In the genomic region with DNA sequence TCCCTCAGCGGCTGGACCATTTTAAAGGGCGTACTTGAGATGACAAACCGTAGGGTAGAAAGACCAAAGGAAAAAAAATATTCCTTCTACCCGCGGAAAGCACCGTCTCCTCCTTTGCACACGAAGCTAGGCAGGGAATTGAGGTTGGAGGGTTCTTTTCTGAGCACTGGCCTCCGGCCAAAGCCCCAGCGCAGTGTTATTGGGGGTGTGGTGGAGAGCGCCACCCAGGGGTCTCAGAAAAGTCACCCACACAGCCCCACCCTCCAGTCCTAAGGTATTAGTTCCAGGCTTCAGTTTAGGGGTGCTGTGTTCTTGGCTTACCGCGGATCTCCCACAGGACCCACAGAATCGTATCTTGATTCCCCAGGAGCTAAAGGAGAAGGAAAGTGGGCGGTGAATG, we compare ENCODE assay signal across 8 mouse cellular contexts. TPM values are rescaled to one million over a fixed set of nuclear protein-coding genes. Genes with fewer than 3 reads are reported as not detected.
DNase-seq lines count a peak whose midpoint lies in the region; ATAC-seq lines count a peak whose summit lies in the region.

No protein-coding gene starts in this region.

- no peak overlapping the region for H3K9ac ChIP-seq in embryonic facial prominence, embryonic 14.5 days (ENCODE audit: low read depth, low read length)
- no peak overlapping the region for H3K9ac ChIP-seq in neural tube, embryonic 12.5 days

- 5% methylated on average over 14 of the region's 14 CpGs for WGBS in embryonic facial prominence, embryonic 14.5 days
- WGBS in hindbrain, embryonic 10.5 days = 2% methylated on average over 14 of the region's 14 CpGs
- whole genome bisulfite sequencing in neural tube, embryonic 12.5 days = 3% methylated on average over 14 of the region's 14 CpGs

- no peaks in the 10 kb centered on the region for H3K9me3 ChIP-seq in embryonic facial prominence, embryonic 14.5 days (ENCODE audit: control insufficient read depth, low read length)
- H3K9me3 ChIP-seq in hindbrain, embryonic 10.5 days = no peaks in the 10 kb centered on the region
- H3K9me3 ChIP-seq in neural tube, embryonic 12.5 days = no peaks in the 10 kb centered on the region

- H3K4me2 ChIP-seq in embryonic facial prominence, embryonic 14.5 days (ENCODE audit: low read depth, low read length) = peak overlapping the region; percentile 96
- H3K4me2 ChIP-seq in neural tube, embryonic 12.5 days (replicated peaks) = peak overlapping the region; percentile 97

- H3K36me3 ChIP-seq in embryonic facial prominence, embryonic 14.5 days (ENCODE audit: control insufficient read depth, insufficient read depth, low read length) = no peaks in the 10 kb centered on the region
- H3K36me3 ChIP-seq in hindbrain, embryonic 10.5 days = peaks cover 10% of the 10 kb centered on the region
- H3K36me3 ChIP-seq in neural tube, embryonic 12.5 days = no peaks in the 10 kb centered on the region

- peak; percentile 68 for DNase-seq in left cerebral cortex, postnatal 4 days
- DNase-seq in left cerebral cortex, postnatal 36 days (ENCODE audit: low spot score in 2 of 2) = no peak
- peak; percentile 59 for DNase-seq in embryonic facial prominence, embryonic 14.5 days (ENCODE audit: low spot score)
- peak; percentile 36 for DNase-seq in hindbrain, embryonic 10.5 days (ENCODE audit: low spot score)
- peak; percentile 30 for DNase-seq in liver
- no peak for DNase-seq in frontal cortex, postnatal 14 days (ENCODE audit: low spot score in 2 of 2)

- H3K4me3 ChIP-seq in embryonic facial prominence, embryonic 14.5 days (ENCODE audit: low read depth, low read length) = peak overlapping the region; percentile 61; the same call in 1 of the 2 replicates
- peak overlapping the region; percentile 91 for H3K4me3 ChIP-seq in hindbrain, embryonic 10.5 days
- no peak overlapping the region for H3K4me3 ChIP-seq in neural tube, embryonic 12.5 days

- intact Hi-C loops in left cerebral cortex, postnatal 4 days (cut with DNase I) = loop anchor here (5.0 kb wide), 2 partner anchors 100 to 165 kb away; no protein-coding TSS in a partner anchor
- intact Hi-C loops in left cerebral cortex, postnatal 36 days (cut with DNase I) = loop anchor here (2.0 to 5.0 kb wide), 3 partner anchors 96 to 188 kb away; no protein-coding TSS in a partner anchor

- ATAC-seq in embryonic facial prominence, embryonic 14.5 days (ENCODE audit: low read depth) = no peak
- ATAC-seq in neural tube, embryonic 12.5 days (ENCODE audit: low FRiP score, low read depth) = no peak
- ATAC-seq in inflammation-experienced regulatory T-cells, adult 6 months = no peak

- peaks cover 64% of the 10 kb centered on the region for H3K27me3 ChIP-seq in embryonic facial prominence, embryonic 14.5 days (replicated peaks; ENCODE audit: control insufficient read depth, insufficient read depth, low read length)
- H3K27me3 ChIP-seq in hindbrain, embryonic 10.5 days (ENCODE audit: insufficient read depth, poor library complexity, severe bottlenecking) = peaks cover 51% of the 10 kb centered on the region
- peaks cover 36% of the 10 kb centered on the region for H3K27me3 ChIP-seq in neural tube, embryonic 12.5 days (replicated peaks)

- H3K27ac ChIP-seq in embryonic facial prominence, embryonic 14.5 days (replicated peaks; ENCODE audit: low read depth, low read length) = no peak overlapping the region
- H3K27ac ChIP-seq in hindbrain, embryonic 10.5 days = peak overlapping the region; percentile 93
- H3K27ac ChIP-seq in neural tube, embryonic 12.5 days = no peak overlapping the region

- peaks cover 11% of the 10 kb centered on the region for H3K4me1 ChIP-seq in embryonic facial prominence, embryonic 14.5 days (ENCODE audit: control insufficient read depth, insufficient read depth, low read length)
- H3K4me1 ChIP-seq in hindbrain, embryonic 10.5 days (replicated peaks) = peaks cover 61% of the 10 kb centered on the region
- H3K4me1 ChIP-seq in neural tube, embryonic 12.5 days = peaks cover 35% of the 10 kb centered on the region

RNA-seq across cellular contexts. Expression of gene Zbtb16, which starts 1.2 kb away (rescaled TPM):
- 10 to 100 TPM; 28.9 to 29.6 TPM for total RNA-seq in left cerebral cortex, postnatal 4 days (2021)
- 10 to 100 TPM; 75.1 to 93.6 TPM for total RNA-seq in left cerebral cortex, postnatal 36 days (2021)
- polyA plus RNA-seq in embryonic facial prominence, embryonic 14.5 days (2014; fragmentation: Nextera tagmentation; extraction: Ambion mirVana) = 2.2 and 4.1 TPM in 2 replicates
- 22.6 and 35.6 TPM in 2 replicates for polyA plus RNA-seq in hindbrain, embryonic 10.5 days (2016; fragmentation: Nextera tagmentation; extraction: Ambion mirVana)
- polyA plus RNA-seq in neural tube, embryonic 12.5 days (2016; fragmentation: Nextera tagmentation; extraction: Ambion mirVana) = 7.7 TPM in 2 replicates
- not detected for polyA plus RNA-seq in inflammation-experienced regulatory T-cells, adult 6 months (2017; shearing (Covaris generic))

Comparison
In these comparisons a context has a peak if more than half of its experiments do, and no peak if none do; other contexts are left out.
1. DNase-seq: peak in left cerebral cortex, postnatal 4 days (single experiment), embryonic facial prominence, embryonic 14.5 days (single experiment), hindbrain, embryonic 10.5 days (single experiment) and liver (single experiment); none in left cerebral cortex, postnatal 36 days (0 of 2) and frontal cortex, postnatal 14 days (0 of 2).